Mouse (Mus musculus) lung, postnatal 0 days (tissue): ENCODE measurements around the gene Tub. TPM values are rescaled to one million over a fixed set of nuclear protein-coding genes. Genes with fewer than 3 reads are reported as not detected.

Source experiments
- ATAC-seq: fragments of 200-750 bp; cut with Nextera tagmentation; 2 replicates; pipeline ENCODE4 v1.8.0; 2017; ENCODE audit warnings: moderate library complexity
- DNase-seq: peaks from one replicate; pipeline ENCODE4 v3.0.0-alpha.2; 2016; ENCODE audit warnings: low spot score
- H3K27ac ChIP-seq: fragments of 300-500 bp; sonication (generic); 2 replicates; pipeline ENCODE4 v1.5.1; 2014; ENCODE audit warnings: antibody characterized with exemption, mild to moderate bottlenecking, low read length, mixed read lengths
- H3K27me3 ChIP-seq: fragments of 300-500 bp; sonication (generic); replicated peaks from 2 replicates; pipeline ENCODE4 v1.6.1; 2014; ENCODE audit warnings: low read length, mixed read lengths; ENCODE audit not compliant: insufficient read depth
- H3K36me3 ChIP-seq: fragments of 300-500 bp; sonication (generic); 2 replicates; pipeline ENCODE4 v1.6.1; 2014; ENCODE audit warnings: low read length, mixed read lengths; ENCODE audit not compliant: insufficient read depth
- H3K4me1 ChIP-seq: fragments of 300-500 bp; sonication (generic); 2 replicates; pipeline ENCODE4 v1.6.1; 2014; ENCODE audit warnings: antibody characterized with exemption, low read depth, low read length, mixed read lengths; ENCODE audit not compliant: insufficient read depth
- H3K4me2 ChIP-seq: fragments of 300-500 bp; sonication (generic); replicated peaks from 2 replicates; pipeline ENCODE4 v1.6.1; 2014; ENCODE audit warnings: low read depth, mild to moderate bottlenecking, low read length, moderate library complexity, mixed read lengths
- H3K4me3 ChIP-seq: fragments of 300-500 bp; sonication (generic); 2 replicates; pipeline ENCODE4 v1.5.1; 2014; ENCODE audit warnings: low read depth, low read length
- H3K9ac ChIP-seq: fragments of 300-500 bp; sonication (generic); replicated peaks from 2 replicates; pipeline ENCODE4 v1.6.1; 2014; ENCODE audit warnings: low read depth, mild to moderate bottlenecking
- H3K9me3 ChIP-seq: fragments of 300-500 bp; sonication (generic); 2 replicates; pipeline ENCODE4 v1.6.1; 2016; ENCODE audit warnings: low read length, mixed read lengths
- CTCF ChIP-seq: IDR thresholded peaks from 2 replicates; pipeline ENCODE4 v1.5.1; 2016; ENCODE audit warnings: antibody characterized with exemption, mild to moderate bottlenecking
- EP300 ChIP-seq: IDR thresholded peaks from 2 replicates; pipeline ENCODE4 v1.6.1; 2016; ENCODE audit warnings: antibody characterized with exemption, mild to moderate bottlenecking, control low read depth
- WGBS: fragments of 180-500 bp; shearing (Covaris S2); extraction: QIAGEN DNeasy Blood & Tissue Kit; methylation state at CpG from one replicate; pipeline ENCODE4 v1.1.7; 2014; 5-methylcytosine and 5-hydroxymethylcytosine counted together
- polyA plus RNA-seq: library from polyadenylated mRNA; unstranded; fragments of >200 nt; fragmentation: Nextera tagmentation; extraction: Ambion mirVana; gene quantifications from 2 replicates; pipeline ENCODE4 v1.2.1, GENCODE M21; 2015

The Tub gene
- polyA plus RNA-seq, 1 experiment from 2014 or later = 0.38 TPM

DNA sequence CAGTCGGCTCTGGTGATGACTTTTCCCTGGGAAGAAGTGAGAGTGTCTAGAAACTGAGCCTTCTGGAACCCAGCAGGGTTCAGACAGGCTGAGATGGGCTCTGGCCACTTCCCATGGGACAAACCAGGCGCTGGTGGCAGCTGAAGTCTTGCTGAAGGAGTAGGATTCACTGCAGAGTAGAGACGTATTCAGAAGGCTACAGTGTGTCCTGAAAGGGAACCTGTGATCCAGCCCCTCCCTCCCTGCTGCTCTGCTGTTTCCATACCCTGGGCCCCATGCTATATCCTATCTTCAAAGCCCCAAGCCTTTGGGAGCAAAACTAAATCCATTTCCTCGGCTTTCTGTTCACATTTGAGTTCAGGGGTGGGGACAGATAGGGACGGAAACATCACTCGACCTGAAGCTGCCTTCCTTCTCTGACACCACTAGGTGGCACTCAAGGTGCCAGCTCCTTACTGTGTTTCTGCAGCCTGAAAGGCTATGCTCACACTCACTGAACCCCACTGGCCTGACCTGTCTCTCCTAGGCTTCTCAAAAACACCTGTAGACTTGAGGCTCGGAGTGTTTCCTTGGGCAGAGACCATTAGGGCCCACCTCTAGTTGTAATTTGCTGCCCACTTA lies 16.7 kb downstream of the Tub start:
- peak; percentile 72 for DNase-seq
- H3K4me1 ChIP-seq = no peaks in the 10 kb centered on the region
- H3K9me3 ChIP-seq = no peaks in the 10 kb centered on the region
- H3K27me3 ChIP-seq = no peaks in the 10 kb centered on the region
- ATAC-seq = peak; percentile 54
- no peak overlapping the region for H3K4me2 ChIP-seq
- H3K4me3 ChIP-seq = no peak overlapping the region
- WGBS = 23% methylated on average over 7 of the region's 7 CpGs
- no peak overlapping the region for H3K9ac ChIP-seq
- H3K27ac ChIP-seq = no peak overlapping the region
- H3K36me3 ChIP-seq = no peaks in the 10 kb centered on the region
- TF ChIP-seq CTCF = peak; percentile 89
- TF ChIP-seq EP300 = no peak

DNA sequence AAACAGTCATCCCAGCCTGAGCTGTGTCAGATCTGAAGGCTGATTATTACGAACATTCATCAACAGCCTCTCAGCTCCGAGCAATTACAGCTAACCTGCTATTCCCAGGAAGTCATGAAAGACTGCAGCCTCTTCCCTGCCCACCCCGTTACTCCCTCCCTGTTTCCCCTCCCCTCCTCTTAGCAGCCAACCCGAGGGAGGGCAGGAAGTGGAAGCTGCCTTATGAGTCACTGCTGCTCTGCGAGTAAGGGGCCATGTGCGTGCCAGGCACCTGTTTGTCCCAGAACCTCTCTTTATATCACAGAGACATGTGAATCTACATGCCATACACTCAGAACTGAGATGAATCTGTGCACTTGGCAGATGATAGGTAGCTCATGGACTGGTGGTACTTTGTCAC lies 18.1 kb downstream of the Tub start:
- H3K36me3 ChIP-seq = no peaks in the 10 kb centered on the region
- no peaks in the 10 kb centered on the region for H3K4me1 ChIP-seq
- H3K9me3 ChIP-seq = no peaks in the 10 kb centered on the region
- no peaks in the 10 kb centered on the region for H3K27me3 ChIP-seq
- no peak overlapping the region for H3K4me2 ChIP-seq
- no peak overlapping the region for H3K4me3 ChIP-seq
- H3K27ac ChIP-seq = no peak overlapping the region
- DNase-seq (peak; percentile 40), ATAC-seq (peak; percentile 42; the same call in 1 of the 2 replicates)
- WGBS = 28% methylated on average over 6 of the region's 6 CpGs
- H3K9ac ChIP-seq = no peak overlapping the region
- TF ChIP-seq EP300 (no peak), CTCF (no peak)

DNA sequence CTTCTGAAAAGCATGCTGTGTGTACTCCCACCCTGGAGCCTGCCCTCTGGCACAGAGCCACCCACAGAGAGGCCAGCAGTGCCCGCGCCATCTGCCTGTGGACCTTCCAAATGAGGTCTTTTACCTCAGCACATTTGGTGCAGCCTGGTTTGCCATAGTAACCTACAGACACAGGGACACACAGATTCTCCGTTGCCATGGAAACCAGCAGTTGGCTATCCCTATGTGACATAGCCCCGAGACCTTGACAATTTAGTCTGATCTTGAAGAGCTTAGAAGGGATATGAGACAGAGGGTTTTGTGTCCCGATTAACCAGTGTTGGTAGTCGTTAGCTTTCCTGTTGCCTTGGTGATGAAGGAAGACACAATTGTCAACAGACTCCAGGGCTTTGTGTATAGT lies 22.1 kb downstream of the Tub start:
- H3K9ac ChIP-seq = no peak overlapping the region
- H3K4me2 ChIP-seq = no peak overlapping the region
- TF ChIP-seq CTCF = no peak
- no peak for TF ChIP-seq EP300
- no peaks in the 10 kb centered on the region for H3K36me3 ChIP-seq
- H3K4me3 ChIP-seq = no peak overlapping the region
- 49% methylated on average over 6 of the region's 6 CpGs for WGBS
- no peak for DNase-seq
- H3K4me1 ChIP-seq = no peaks in the 10 kb centered on the region
- ATAC-seq = no peak
- H3K27ac ChIP-seq = no peak overlapping the region
- H3K27me3 ChIP-seq = no peaks in the 10 kb centered on the region
- H3K9me3 ChIP-seq = no peaks in the 10 kb centered on the region

DNA sequence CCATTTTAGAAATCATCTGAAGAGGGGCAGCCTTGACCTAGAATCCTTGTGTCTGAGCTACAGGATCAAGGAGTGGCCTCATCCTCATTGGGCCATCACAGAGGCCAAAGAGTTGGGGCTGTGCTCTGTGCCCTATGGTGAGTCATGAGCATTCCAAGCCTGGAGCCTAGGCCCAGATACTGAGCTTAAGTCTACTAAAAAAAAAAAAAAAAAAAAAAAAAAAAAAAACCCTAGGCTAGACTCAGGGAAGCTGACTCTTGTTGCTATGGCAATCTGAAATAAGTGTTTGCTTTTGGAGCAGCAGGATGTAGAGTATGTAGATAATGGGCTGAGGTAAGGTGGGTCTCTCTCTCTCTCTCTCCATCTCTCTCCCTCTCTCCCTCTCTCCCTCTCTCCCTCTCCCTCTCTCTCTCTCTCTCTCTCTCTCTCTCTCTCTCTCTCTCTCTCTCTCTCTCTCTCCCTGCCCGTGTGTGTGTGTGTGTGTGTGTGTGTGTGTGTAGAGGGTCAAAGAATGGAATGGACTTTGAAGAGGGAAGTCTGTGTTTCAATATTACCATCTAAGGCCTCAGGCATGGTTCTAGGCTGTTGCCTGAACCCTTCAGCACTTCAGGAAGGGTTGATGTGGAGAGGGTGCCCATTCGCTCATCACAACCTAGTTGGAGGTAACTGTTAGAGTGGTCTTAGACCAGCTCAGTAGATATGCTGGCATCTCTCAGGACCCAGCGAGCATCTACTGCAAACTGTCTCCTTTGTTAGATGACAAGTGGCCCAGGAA lies 36.0 kb downstream of the Tub start:
- no peak overlapping the region for H3K27ac ChIP-seq
- 65% methylated on average over 2 of the region's 3 CpGs for WGBS
- no peak for TF ChIP-seq CTCF
- TF ChIP-seq EP300 = no peak
- H3K36me3 ChIP-seq = no peaks in the 10 kb centered on the region
- peak; percentile 92 for ATAC-seq
- no peaks in the 10 kb centered on the region for H3K4me1 ChIP-seq
- H3K4me3 ChIP-seq = no peak overlapping the region
- H3K9ac ChIP-seq = no peak overlapping the region
- no peak overlapping the region for H3K4me2 ChIP-seq
- no peaks in the 10 kb centered on the region for H3K9me3 ChIP-seq
- peak; percentile 68 for DNase-seq
- H3K27me3 ChIP-seq = no peaks in the 10 kb centered on the region

DNA sequence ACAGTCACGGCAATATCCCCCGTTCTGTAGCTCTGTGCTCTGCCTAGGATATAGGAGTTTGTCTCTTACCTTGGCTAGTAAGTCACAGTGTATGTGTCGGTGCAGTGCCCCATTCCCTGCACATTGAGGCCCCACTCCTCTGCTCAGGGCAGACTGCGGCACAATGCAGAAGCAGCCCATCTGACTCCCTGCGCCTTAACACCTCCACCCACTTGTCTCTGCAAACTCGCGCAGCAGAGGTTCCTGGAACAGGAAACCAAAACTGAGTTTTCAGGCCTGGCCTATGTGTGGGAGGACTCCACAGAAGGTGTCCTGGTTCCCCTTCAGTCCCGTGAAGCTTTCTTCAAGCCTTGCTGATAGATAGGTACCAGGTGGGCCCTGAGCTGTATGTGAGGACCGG lies 41.1 kb downstream of the Tub start:
- H3K4me3 ChIP-seq = no peak overlapping the region
- H3K9me3 ChIP-seq = no peaks in the 10 kb centered on the region
- no peak for TF ChIP-seq EP300
- TF ChIP-seq CTCF = no peak
- no peak overlapping the region for H3K27ac ChIP-seq
- no peak overlapping the region for H3K9ac ChIP-seq
- WGBS = 79% methylated on average over 9 of the region's 9 CpGs
- ATAC-seq (no peak), DNase-seq (no peak)
- H3K4me2 ChIP-seq = no peak overlapping the region
- H3K27me3 ChIP-seq = no peaks in the 10 kb centered on the region
- H3K36me3 ChIP-seq = no peaks in the 10 kb centered on the region
- H3K4me1 ChIP-seq = peaks cover 5% of the 10 kb centered on the region; the same call in 1 of the 2 replicates

DNA sequence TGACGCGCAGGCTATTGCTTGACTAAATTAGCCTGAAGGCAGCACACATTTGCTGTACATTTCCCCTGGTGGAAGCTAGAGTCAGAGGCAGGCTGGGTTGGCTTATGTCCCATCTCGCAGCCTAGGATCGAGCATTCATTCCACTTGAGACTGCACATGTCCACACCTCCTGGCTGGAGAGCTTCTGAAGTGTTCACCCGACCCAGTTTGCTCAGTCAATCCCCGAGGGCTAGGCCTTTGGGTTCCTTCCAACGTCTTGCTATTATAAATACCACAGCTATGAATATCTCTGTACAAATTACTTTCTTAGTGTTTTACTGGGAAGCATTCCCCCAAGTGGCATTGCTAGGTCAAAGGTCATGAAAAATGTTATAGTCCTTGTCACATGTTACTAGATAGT lies 43.1 kb downstream of the Tub start:
- TF ChIP-seq EP300 = peak; percentile 93
- TF ChIP-seq CTCF = peak; percentile 49
- Histone ChIP-seq H3K36me3 (no peaks in the 10 kb centered on the region), H3K27ac (no peak overlapping the region), H3K4me2 (no peak overlapping the region), H3K4me3 (no peak overlapping the region), H3K4me1 (peaks cover 5% of the 10 kb centered on the region; the same call in 1 of the 2 replicates), H3K9me3 (no peaks in the 10 kb centered on the region), H3K27me3 (no peaks in the 10 kb centered on the region), H3K9ac (no peak overlapping the region)
- DNase-seq = peak; percentile 94
- ATAC-seq = peak; percentile 98
- WGBS = 35% methylated on average over 7 of the region's 7 CpGs
